Mouse (Mus musculus) embryonic fibroblast, embryonic 13.5 days (primary cell): ENCODE measurements at regions not wholly inside any gene's neighbourhood (a gene's known extent, or its start where the extent isn't known, plus 50 kb on each side); places are given as distances from the start of the nearest gene placed in this dataset.
"Not testable (repeated sequence)": the region's sequence is repeated elsewhere in the genome, so short reads cannot be mapped to it uniquely, and the experiment has no call there.

Source experiments
- H3K27ac ChIP-seq: 2 replicates; pipeline ENCODE4 v1.5.1; 2012; ENCODE audit warnings: low read length, control low read depth, inconsistent platforms; ENCODE audit not compliant: insufficient read depth
- H3K4me1 ChIP-seq: 2 replicates; pipeline ENCODE4 v1.6.1; 2011; ENCODE audit warnings: low read length; ENCODE audit not compliant: control insufficient read depth, insufficient read depth
- H3K4me3 ChIP-seq: 2 replicates; pipeline ENCODE4 v1.5.1; 2011; ENCODE audit warnings: mild to moderate bottlenecking, control low read depth, low read length; ENCODE audit not compliant: insufficient read depth
- CTCF ChIP-seq: IDR thresholded peaks from 2 replicates; pipeline ENCODE4 v1.5.1; 2011; ENCODE audit warnings: mild to moderate bottlenecking, control low read depth, low read length, moderate library complexity, borderline replicate concordance; ENCODE audit not compliant: insufficient read depth
- POLR2A ChIP-seq: IDR thresholded peaks from 2 replicates; pipeline ENCODE4 v1.6.1; 2011; ENCODE audit warnings: low read depth, mild to moderate bottlenecking, control low read depth, low read length, moderate library complexity

DNA sequence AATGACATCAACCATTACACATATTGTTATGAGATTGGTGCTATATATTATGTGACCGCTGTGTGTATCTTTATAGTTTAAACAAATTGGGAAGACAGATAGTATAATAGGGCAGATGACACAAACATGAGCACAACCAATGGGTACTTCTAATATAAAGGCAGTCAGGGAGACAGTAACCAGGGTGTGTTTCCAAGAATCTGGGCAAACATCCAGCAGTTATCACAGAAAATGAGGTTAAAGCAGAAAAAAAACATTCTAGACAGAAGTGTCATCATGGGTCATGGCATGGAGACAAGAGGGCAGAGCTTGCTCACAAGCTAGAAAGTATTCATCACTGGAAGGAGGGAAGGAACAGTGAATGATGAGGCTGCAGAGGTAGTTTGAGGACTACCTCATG lies 129.8 kb upstream of the Arhgap42 start:
- H3K27ac ChIP-seq, result no peak overlapping the region
- H3K4me3 ChIP-seq, result no peak overlapping the region
- peaks cover 4% of the 10 kb centered on the region; the same call in 1 of the 2 replicates for H3K4me1 ChIP-seq
- TF ChIP-seq POLR2A (no peak), CTCF (no peak)

DNA sequence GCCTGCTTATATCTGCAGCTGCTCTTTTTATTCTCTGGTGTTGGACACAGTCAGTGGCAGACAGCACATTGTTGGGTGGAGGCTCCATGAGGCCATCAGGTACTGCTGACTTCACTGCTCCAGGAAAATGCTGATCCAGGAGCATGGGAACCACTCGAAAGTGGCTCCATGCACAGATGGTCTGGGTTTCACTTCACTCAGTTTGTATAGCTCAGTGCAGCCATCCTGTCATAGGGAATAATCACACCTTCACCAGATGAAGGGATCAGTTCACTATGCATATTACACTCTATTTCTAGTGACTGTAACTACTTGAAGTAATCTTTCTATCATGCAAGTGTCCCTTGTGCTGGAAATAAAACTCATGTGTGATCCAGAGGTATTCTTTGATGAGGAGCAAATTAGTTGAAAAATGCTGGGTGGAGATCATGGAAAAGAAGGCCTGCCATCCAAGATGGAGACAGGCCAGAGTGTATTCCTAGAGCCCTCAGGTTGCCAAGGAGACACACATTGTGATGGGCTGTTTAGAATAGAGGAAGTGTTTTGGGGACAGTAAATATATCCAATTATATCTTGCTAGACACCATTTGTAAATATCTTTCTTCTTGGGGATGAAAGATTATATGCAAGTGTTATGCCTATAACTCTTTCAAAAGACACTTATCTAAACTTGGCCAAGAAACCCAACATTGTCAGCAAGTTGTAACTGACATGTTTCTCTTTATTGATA lies 103.7 kb upstream of the Arhgap42 start:
- Histone ChIP-seq H3K27ac (no peak overlapping the region), H3K4me3 (no peak overlapping the region), H3K4me1 (no peaks in the 10 kb centered on the region)
- no peak for TF ChIP-seq CTCF
- TF ChIP-seq POLR2A, result no peak

- H3K4me3 ChIP-seq, result no peak overlapping the region
- H3K27ac ChIP-seq, result no peak overlapping the region
- H3K4me1 ChIP-seq, result no peaks in the 10 kb centered on the region
- TF ChIP-seq CTCF (no peak), POLR2A (no peak)
These were observed 79.7 kb upstream of the Arhgap42 start for GRCm38 (mm10) chr9:9318624-9319023.

GRCm38 (mm10) chr9:9316021-9316420 lies 77.1 kb upstream of the Arhgap42 start:
- TF ChIP-seq POLR2A (no peak), CTCF (no peak)
- no peak overlapping the region for H3K4me3 ChIP-seq
- H3K27ac ChIP-seq, result no peak overlapping the region
- H3K4me1 ChIP-seq, result no peaks in the 10 kb centered on the region

- no peaks in the 10 kb centered on the region for H3K4me1 ChIP-seq
- H3K4me3 ChIP-seq, result no peak overlapping the region
- no peak overlapping the region for H3K27ac ChIP-seq
- TF ChIP-seq POLR2A (no peak), CTCF (no peak)
These were observed 73.4 kb upstream of the Arhgap42 start for GRCm38 (mm10) chr9:9312274-9312673.

GRCm38 (mm10) chr9:9311627-9312265 lies 72.8 kb upstream of the Arhgap42 start:
- H3K4me3 ChIP-seq, result no peak overlapping the region
- no peak for TF ChIP-seq POLR2A
- no peak for TF ChIP-seq CTCF
- H3K4me1 ChIP-seq, result no peaks in the 10 kb centered on the region
- no peak overlapping the region for H3K27ac ChIP-seq

- not testable (repeated sequence) for H3K27ac ChIP-seq, H3K4me3 ChIP-seq, H3K4me1 ChIP-seq
These were observed 72.2 kb upstream of the Arhgap42 start for GRCm38 (mm10) chr9:9311040-9311583.

GRCm38 (mm10) chr9:9290767-9291166 lies 51.9 kb upstream of the Arhgap42 start:
- H3K4me3 ChIP-seq, result no peak overlapping the region
- H3K4me1 ChIP-seq, result no peaks in the 10 kb centered on the region; the same call in 1 of the 2 replicates
- no peak for TF ChIP-seq POLR2A
- no peak for TF ChIP-seq CTCF
- H3K27ac ChIP-seq, result no peak overlapping the region

DNA sequence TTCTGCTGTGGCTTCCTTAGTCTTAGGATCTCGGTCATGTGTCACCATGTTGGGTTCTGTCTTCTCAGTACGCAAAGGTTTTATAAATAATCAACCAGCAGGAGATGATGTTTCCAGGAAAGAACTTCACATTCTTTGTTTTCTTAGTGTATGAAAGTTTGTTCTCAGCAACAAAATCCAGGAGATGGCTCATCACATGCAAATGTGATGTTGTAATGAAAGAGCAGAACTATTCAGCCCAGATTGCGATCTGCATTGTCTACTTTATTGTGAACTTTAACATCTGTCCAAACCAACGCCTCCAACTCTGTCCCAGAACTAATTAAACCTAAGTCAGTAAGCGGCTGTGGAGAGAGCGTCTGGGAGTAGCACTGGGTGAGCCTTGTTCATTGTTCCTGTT lies 50.7 kb upstream of the Arhgap42 start:
- Histone ChIP-seq H3K4me3 (no peak overlapping the region), H3K27ac (no peak overlapping the region), H3K4me1 (no peaks in the 10 kb centered on the region; the same call in 1 of the 2 replicates)
- TF ChIP-seq POLR2A (no peak), CTCF (no peak)
